Mouse (Mus musculus): ENCODE results near the gene Gtpbp3. TPM values are rescaled to one million over a fixed set of nuclear protein-coding genes. Genes with fewer than 3 reads are reported as not detected.
A peak's percentile ranks its signal among the peaks of the same experiment; 100 is the strongest.

The Gtpbp3 gene
- polyA plus RNA-seq, 2 experiments: 1.3 to 9.2 TPM

- TF ChIP-seq EP300 (IDR thresholded peaks at IDR 0.05; ENCODE audit: low read depth): no peak
- no peak for TF ChIP-seq CTCF (IDR thresholded peaks at IDR 0.05; ENCODE audit: low read depth)
- under 1% methylated on average over 87 of the region's 121 CpGs for WGBS (ENCODE audit: insufficient replicate concordance)
- peak; percentile 78 for ATAC-seq (ENCODE audit: insufficient read depth)
- H3K36me3 ChIP-seq (replicated peaks; ENCODE audit: control insufficient read depth, insufficient read depth, low read depth): peaks cover 13% of the 10 kb centered on the region
- peak overlapping the region; percentile 54 for H3K9ac ChIP-seq (replicated peaks)
- H3K4me1 ChIP-seq (replicated peaks; ENCODE audit: control insufficient read depth in 2 of 2, insufficient read depth in 2 of 2, low read length in 1 of 2): peaks cover 0 to 8% of the 10 kb centered on the region in 2 experiments; a peak in 2 of 4 replicates
- H3K27me3 ChIP-seq (ENCODE audit: control insufficient read depth, insufficient read depth, low read length): no peaks in the 10 kb centered on the region
- no peaks in the 10 kb centered on the region for H3K9me3 ChIP-seq (ENCODE audit: control insufficient read depth, low read length)
- peak overlapping the region; percentile 54 to 59 for H3K4me3 ChIP-seq (ENCODE audit: insufficient read depth in 1 of 2, low read depth in 2 of 2, low read length in 2 of 2)
- no peak overlapping the region for H3K27ac ChIP-seq
- DNase-seq (ENCODE audit: low read depth in 3 of 3, low spot score in 3 of 3): peak; percentile 40 to 64 (median 58)
- H3K4me2 ChIP-seq (ENCODE audit: low read depth): peak overlapping the region; percentile 82
Observed at GRCm38 (mm10) chr8:71476099-71476940, 11.6 kb upstream of the Gtpbp3 start.

- Histone ChIP-seq H3K9me3 (ENCODE audit: control insufficient read depth, low read length) (no peaks in the 10 kb centered on the region), H3K27ac (no peak overlapping the region), H3K36me3 (replicated peaks; ENCODE audit: control insufficient read depth, insufficient read depth, low read depth) (peaks cover 9% of the 10 kb centered on the region), H3K27me3 (ENCODE audit: control insufficient read depth, insufficient read depth, low read length) (no peaks in the 10 kb centered on the region), H3K9ac (replicated peaks) (peak overlapping the region; percentile 54; the same call in 1 of the 2 replicates), H3K4me3 (ENCODE audit: insufficient read depth in 1 of 2, low read depth in 2 of 2, low read length in 2 of 2) (peak overlapping the region in 1 of 2 experiments; percentile 54; a peak in 2 of 4 replicates), H3K4me2 (ENCODE audit: low read depth) (peak overlapping the region; percentile 82), H3K4me1 (replicated peaks; ENCODE audit: control insufficient read depth in 2 of 2, insufficient read depth in 2 of 2, low read length in 1 of 2) (peaks cover 0 to 8% of the 10 kb centered on the region in 2 experiments; a peak in 2 of 4 replicates)
- TF ChIP-seq CTCF (IDR thresholded peaks at IDR 0.05; ENCODE audit: low read depth): peak; percentile 79
- TF ChIP-seq EP300 (IDR thresholded peaks at IDR 0.05; ENCODE audit: low read depth): no peak
- peak in 1 of 3 experiments; percentile 23 for DNase-seq (ENCODE audit: low read depth in 3 of 3, low spot score in 3 of 3)
- ATAC-seq (ENCODE audit: insufficient read depth): no peak
- 37% methylated on average over 14 of the region's 14 CpGs for WGBS (ENCODE audit: insufficient replicate concordance)
Observed at GRCm38 (mm10) chr8:71477196-71477845, 10.6 kb upstream of the Gtpbp3 start.

- TF ChIP-seq CTCF (IDR thresholded peaks at IDR 0.05; ENCODE audit: low read depth) (no peak), EP300 (IDR thresholded peaks at IDR 0.05; ENCODE audit: low read depth) (no peak)
- Histone ChIP-seq H3K36me3 (replicated peaks; ENCODE audit: control insufficient read depth, insufficient read depth, low read depth) (peaks cover 7% of the 10 kb centered on the region), H3K9me3 (ENCODE audit: control insufficient read depth, low read length) (no peaks in the 10 kb centered on the region), H3K4me3 (ENCODE audit: insufficient read depth in 1 of 2, low read depth in 2 of 2, low read length in 2 of 2) (no peak overlapping the region), H3K27me3 (ENCODE audit: control insufficient read depth, insufficient read depth, low read length) (no peaks in the 10 kb centered on the region), H3K4me1 (replicated peaks; ENCODE audit: control insufficient read depth in 2 of 2, insufficient read depth in 2 of 2, low read length in 1 of 2) (peaks cover 0 to 8% of the 10 kb centered on the region in 2 experiments; a peak in 2 of 4 replicates), H3K4me2 (ENCODE audit: low read depth) (no peak overlapping the region), H3K9ac (replicated peaks) (no peak overlapping the region), H3K27ac (no peak overlapping the region)
- no peak for ATAC-seq (ENCODE audit: insufficient read depth)
- WGBS (ENCODE audit: insufficient replicate concordance): 77% methylated on average over 11 of the region's 11 CpGs
- no peak for DNase-seq (ENCODE audit: low read depth in 3 of 3, low spot score in 3 of 3)
Observed at GRCm38 (mm10) chr8:71478943-71479342, 9.0 kb upstream of the Gtpbp3 start.

DNA sequence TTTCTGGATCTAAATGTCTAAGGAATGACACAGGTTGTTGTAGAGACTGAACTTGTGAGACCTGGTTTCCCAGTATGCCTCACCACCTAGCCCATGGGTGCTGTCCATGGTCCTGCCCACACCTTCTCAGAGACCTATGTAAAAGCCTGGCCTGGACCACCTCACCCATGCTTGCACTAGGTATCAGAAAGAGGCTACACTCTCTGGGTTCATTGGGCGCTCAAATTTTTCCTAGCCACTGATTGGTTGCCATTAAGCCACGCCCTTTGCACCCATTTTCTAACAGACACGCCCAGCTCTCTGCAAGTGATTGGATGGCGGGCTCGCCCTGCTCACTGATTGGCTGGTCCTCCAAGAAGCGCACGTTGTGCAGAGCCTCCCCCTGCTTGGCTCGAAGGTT, 4.0 kb upstream of the Gtpbp3 start:
- no peak for TF ChIP-seq CTCF (IDR thresholded peaks at IDR 0.05; ENCODE audit: low read depth)
- TF ChIP-seq EP300 (IDR thresholded peaks at IDR 0.05; ENCODE audit: low read depth): no peak
- Histone ChIP-seq H3K4me2 (ENCODE audit: low read depth) (no peak overlapping the region), H3K27me3 (ENCODE audit: control insufficient read depth, insufficient read depth, low read length) (no peaks in the 10 kb centered on the region), H3K4me1 (replicated peaks; ENCODE audit: control insufficient read depth in 2 of 2, insufficient read depth in 2 of 2, low read length in 1 of 2) (peaks cover 0 to 5% of the 10 kb centered on the region in 2 experiments; a peak in 1 of 4 replicates), H3K4me3 (ENCODE audit: insufficient read depth in 1 of 2, low read depth in 2 of 2, low read length in 2 of 2) (no peak overlapping the region), H3K9ac (replicated peaks) (no peak overlapping the region), H3K27ac (no peak overlapping the region), H3K36me3 (replicated peaks; ENCODE audit: control insufficient read depth, insufficient read depth, low read depth) (no peaks in the 10 kb centered on the region), H3K9me3 (ENCODE audit: control insufficient read depth, low read length) (no peaks in the 10 kb centered on the region)
- peak in 1 of 3 experiments; percentile 65 for DNase-seq (ENCODE audit: low read depth in 3 of 3, low spot score in 3 of 3)
- 47% methylated on average over 8 of the region's 8 CpGs for WGBS (ENCODE audit: insufficient replicate concordance)
- ATAC-seq (ENCODE audit: insufficient read depth): no peak

GRCm38 (mm10) chr8:71484736-71485135, 3.2 kb upstream of the Gtpbp3 start:
- peaks cover 4 to 9% of the 10 kb centered on the region in 2 experiments; a peak in 3 of 4 replicates for H3K4me1 ChIP-seq (replicated peaks; ENCODE audit: control insufficient read depth in 2 of 2, insufficient read depth in 2 of 2, low read length in 1 of 2)
- H3K4me2 ChIP-seq (ENCODE audit: low read depth): no peak overlapping the region
- no peak overlapping the region for H3K27ac ChIP-seq
- no peaks in the 10 kb centered on the region for H3K9me3 ChIP-seq (ENCODE audit: control insufficient read depth, low read length)
- H3K27me3 ChIP-seq (ENCODE audit: control insufficient read depth, insufficient read depth, low read length): no peaks in the 10 kb centered on the region
- no peaks in the 10 kb centered on the region for H3K36me3 ChIP-seq (replicated peaks; ENCODE audit: control insufficient read depth, insufficient read depth, low read depth)
- no peak for ATAC-seq (ENCODE audit: insufficient read depth)
- no peak for DNase-seq (ENCODE audit: low read depth in 3 of 3, low spot score in 3 of 3)
- 86% methylated on average over 19 of the region's 19 CpGs for WGBS (ENCODE audit: insufficient replicate concordance)
- no peak for TF ChIP-seq EP300 (IDR thresholded peaks at IDR 0.05; ENCODE audit: low read depth)
- TF ChIP-seq CTCF (IDR thresholded peaks at IDR 0.05; ENCODE audit: low read depth): no peak
- no peak overlapping the region for H3K9ac ChIP-seq (replicated peaks)
- no peak overlapping the region for H3K4me3 ChIP-seq (ENCODE audit: insufficient read depth in 1 of 2, low read depth in 2 of 2, low read length in 2 of 2)
